Comparison of ENCODE assay signal across 8 mouse cellular contexts in genomic region chr4:106939223-106939918, GRCm38 (mm10). TPM values are rescaled to one million over a fixed set of nuclear protein-coding genes. Genes with fewer than 3 reads are reported as not detected.
A peak's percentile ranks its signal among the peaks of the same experiment; 100 is the strongest.
DNase-seq lines count a peak whose midpoint lies in the region; ATAC-seq and TF ChIP-seq lines count a peak whose summit lies in the region.

No protein-coding gene starts in this region.

- no peak for TF ChIP-seq EP300 in lung, postnatal 0 days (IDR thresholded peaks at IDR 0.05)

- H3K4me1 ChIP-seq in forebrain, embryonic 14.5 days (ENCODE audit: control insufficient read depth, insufficient read depth, low read length), result peaks cover 92% of the 10 kb centered on the region
- peaks cover 7% of the 10 kb centered on the region; the same call in 1 of the 2 replicates for H3K4me1 ChIP-seq in lung, postnatal 0 days (ENCODE audit: insufficient read depth, low read depth, low read length)
- H3K4me1 ChIP-seq in stomach, embryonic 14.5 days (ENCODE audit: control insufficient read depth, insufficient read depth, low read length), result peaks cover 48% of the 10 kb centered on the region

- H3K4me2 ChIP-seq in forebrain, embryonic 14.5 days (ENCODE audit: low read length), result peak overlapping the region; percentile 40
- no peak overlapping the region for H3K4me2 ChIP-seq in lung, postnatal 0 days (replicated peaks; ENCODE audit: low read depth, low read length)
- H3K4me2 ChIP-seq in stomach, embryonic 14.5 days (replicated peaks; ENCODE audit: low read depth, low read length), result no peak overlapping the region

- peak overlapping the region; percentile 49 for H3K27ac ChIP-seq in left cerebral cortex, adult 2 months
- H3K27ac ChIP-seq in forebrain, embryonic 14.5 days (ENCODE audit: low read depth, low read length), result peak overlapping the region; percentile 93
- no peak overlapping the region for H3K27ac ChIP-seq in lung, postnatal 0 days (ENCODE audit: low read length)
- H3K27ac ChIP-seq in stomach, embryonic 14.5 days (ENCODE audit: low read length), result peak overlapping the region; percentile 34

- H3K4me3 ChIP-seq in left cerebral cortex, adult 2 months, result no peak overlapping the region
- no peak overlapping the region for H3K4me3 ChIP-seq in forebrain, embryonic 14.5 days (ENCODE audit: low read depth, low read length)
- no peak overlapping the region for H3K4me3 ChIP-seq in lung, postnatal 0 days (ENCODE audit: low read depth, low read length)
- H3K4me3 ChIP-seq in stomach, embryonic 14.5 days (ENCODE audit: low read depth, low read length), result no peak overlapping the region

- no peaks in the 10 kb centered on the region for H3K27me3 ChIP-seq in forebrain, embryonic 14.5 days (replicated peaks; ENCODE audit: control insufficient read depth, insufficient read depth, low read length)
- no peaks in the 10 kb centered on the region for H3K27me3 ChIP-seq in lung, postnatal 0 days (replicated peaks; ENCODE audit: insufficient read depth, low read length)
- no peaks in the 10 kb centered on the region for H3K27me3 ChIP-seq in stomach, embryonic 14.5 days (ENCODE audit: control insufficient read depth, insufficient read depth, low read length)

- DNase-seq in left cerebral cortex, adult 2 months (ENCODE audit: extremely low spot score in 1 of 2, low spot score in 2 of 2), result no peak
- DNase-seq in left cerebral cortex, adult 18-20 months (ENCODE audit: low spot score in 2 of 2), result no peak
- peak; percentile 97 for DNase-seq in brain, embryonic 14.5 days (ENCODE audit: low read depth)
- DNase-seq in forebrain, embryonic 14.5 days (ENCODE audit: low spot score), result peak; percentile 96
- peak; percentile 87 for DNase-seq in kidney, adult 9 months
- DNase-seq in lung, postnatal 0 days (ENCODE audit: low spot score), result peak; percentile 35
- no peak for DNase-seq in urinary bladder, postnatal 4 days (ENCODE audit: low spot score in 2 of 2)

- TF ChIP-seq POLR2A in brain, embryonic 14.5 days (IDR thresholded peaks at IDR 0.05; ENCODE audit: borderline replicate concordance, extremely low read depth, insufficient read depth, insufficient read length, poor library complexity, severe bottlenecking), result no peak

- H3K9ac ChIP-seq in forebrain, embryonic 14.5 days (ENCODE audit: low read length), result peak overlapping the region; percentile 43; the same call in 1 of the 2 replicates
- H3K9ac ChIP-seq in lung, postnatal 0 days (replicated peaks; ENCODE audit: low read depth), result no peak overlapping the region
- no peak overlapping the region for H3K9ac ChIP-seq in stomach, embryonic 14.5 days (replicated peaks; ENCODE audit: low read depth, low read length)

- intact Hi-C loops in left cerebral cortex, adult 2 months (cut with DNase I), result no loop called here

- peak; percentile 87 for ATAC-seq in forebrain, embryonic 14.5 days
- no peak for ATAC-seq in lung, postnatal 0 days
- peak; percentile 58; the same call in 1 of the 2 replicates for ATAC-seq in stomach, embryonic 14.5 days (ENCODE audit: insufficient number of reproducible peaks, insufficient read depth, low FRiP score, low read depth)

- WGBS in forebrain, embryonic 14.5 days, result under 1% methylated on average over 6 of the region's 6 CpGs
- WGBS in lung, postnatal 0 days, result 28% methylated on average over 6 of the region's 6 CpGs
- 13% methylated on average over 6 of the region's 6 CpGs for WGBS in stomach, embryonic 14.5 days

- peaks cover 17% of the 10 kb centered on the region for H3K36me3 ChIP-seq in forebrain, embryonic 14.5 days (ENCODE audit: control insufficient read depth, insufficient read depth, low read length)
- no peaks in the 10 kb centered on the region for H3K36me3 ChIP-seq in lung, postnatal 0 days (ENCODE audit: insufficient read depth, low read length)
- peaks cover 7% of the 10 kb centered on the region; the same call in 1 of the 2 replicates for H3K36me3 ChIP-seq in stomach, embryonic 14.5 days (ENCODE audit: control insufficient read depth, insufficient read depth, low read length)

- no peaks in the 10 kb centered on the region for H3K9me3 ChIP-seq in forebrain, embryonic 14.5 days (replicated peaks; ENCODE audit: control insufficient read depth, low read length)
- no peaks in the 10 kb centered on the region for H3K9me3 ChIP-seq in lung, postnatal 0 days (ENCODE audit: low read length)
- no peaks in the 10 kb centered on the region for H3K9me3 ChIP-seq in stomach, embryonic 14.5 days (ENCODE audit: control insufficient read depth, low read depth, low read length)

- no peak for TF ChIP-seq CTCF in left cerebral cortex, adult 2 months (IDR thresholded peaks at IDR 0.05)
- TF ChIP-seq CTCF in brain, embryonic 14.5 days (IDR thresholded peaks at IDR 0.05; ENCODE audit: borderline replicate concordance, extremely low read depth, insufficient read depth, insufficient read length), result no peak
- TF ChIP-seq CTCF in lung, postnatal 0 days (IDR thresholded peaks at IDR 0.05), result no peak

RNA-seq across cellular contexts. Expression of gene Ssbp3, which starts 28.9 kb away (rescaled TPM):
- total RNA-seq in left cerebral cortex, adult 2 months (2021), result 100 to 1,000 TPM; 181 to 187 TPM
- total RNA-seq in left cerebral cortex, adult 18-20 months (2021), result 100 to 1,000 TPM; 190 to 197 TPM
- polyA plus RNA-seq in brain, embryonic 14.5 days (2012; rRNA removed), result 255 and 257 TPM in 2 replicates
- 118 and 127 TPM in 2 replicates for polyA plus RNA-seq in forebrain, embryonic 14.5 days (2014; fragmentation: Nextera tagmentation; extraction: Ambion mirVana)
- polyA plus RNA-seq in lung, postnatal 0 days (2015; fragmentation: Nextera tagmentation; extraction: Ambion mirVana), result 40.2 and 49.8 TPM in 2 replicates
- polyA plus RNA-seq in stomach, embryonic 14.5 days (2014; fragmentation: Nextera tagmentation; extraction: Ambion mirVana), result 79.9 and 83.9 TPM in 2 replicates

Comparison
In these comparisons a context has a peak if more than half of its experiments do, and no peak if none do; other contexts are left out.
1. DNase-seq: peak in brain, embryonic 14.5 days (single experiment), forebrain, embryonic 14.5 days (single experiment), kidney, adult 9 months (single experiment) and lung, postnatal 0 days (single experiment); none in left cerebral cortex, adult 2 months (0 of 2), left cerebral cortex, adult 18-20 months (0 of 2) and urinary bladder, postnatal 4 days (0 of 2).